Mouse (Mus musculus) stomach, postnatal 0 days (tissue): ENCODE data around the gene Bcl11a.

Experiments
- CTCF ChIP-seq: IDR thresholded peaks from 2 replicates; pipeline ENCODE4 v1.5.1; 2016; ENCODE audit warnings: antibody characterized with exemption, low read depth, mild to moderate bottlenecking, moderate library complexity
- EP300 ChIP-seq: optimal IDR thresholded peaks from 2 replicates; pipeline ENCODE3; 2016; ENCODE audit warnings: antibody characterized with exemption

- no peak for TF ChIP-seq CTCF
- TF ChIP-seq EP300: no peak
These were observed 51.7 kb downstream of the Bcl11a start for GRCm38 (mm10) chr11:24129358-24130185.
